Mouse (Mus musculus): ENCODE measurements around the gene Mtx2. TPM values are rescaled to one million over a fixed set of nuclear protein-coding genes. Genes with fewer than 3 reads are reported as not detected.

Mtx2 gene
- polyA plus RNA-seq, 1 experiment from 2014 or later: 114 TPM

Other genes starting within 250 kb of the Mtx2 start
- 38.1 and 40.1 TPM in 2 replicates for gene Lnpk, start 246.4 kb upstream of the Mtx2 start, polyA plus RNA-seq (2016; fragmentation: Nextera tagmentation; extraction: Ambion mirVana)
- not detected in 2 replicates for gene Evx2, start 166.2 kb upstream of the Mtx2 start, polyA plus RNA-seq (2016; fragmentation: Nextera tagmentation; extraction: Ambion mirVana)
- gene Hoxd13, start 157.5 kb upstream of the Mtx2 start, polyA plus RNA-seq (2016; fragmentation: Nextera tagmentation; extraction: Ambion mirVana): not detected in 2 replicates
- gene Hoxd12, start 150.8 kb upstream of the Mtx2 start, polyA plus RNA-seq (2016; fragmentation: Nextera tagmentation; extraction: Ambion mirVana): not detected in 2 replicates
- not detected in 2 replicates for gene Hoxd11, start 146.2 kb upstream of the Mtx2 start, polyA plus RNA-seq (2016; fragmentation: Nextera tagmentation; extraction: Ambion mirVana)
- gene Hoxd10, start 133.9 kb upstream of the Mtx2 start, polyA plus RNA-seq (2016; fragmentation: Nextera tagmentation; extraction: Ambion mirVana): not detected in 2 replicates
- not detected in 2 replicates for gene Hoxd9, start 128.1 kb upstream of the Mtx2 start, polyA plus RNA-seq (2016; fragmentation: Nextera tagmentation; extraction: Ambion mirVana)
- not detected in 2 replicates for gene Hoxd8, start 121.2 kb upstream of the Mtx2 start, polyA plus RNA-seq (2016; fragmentation: Nextera tagmentation; extraction: Ambion mirVana)
- 0.10 TPM in 1 of 2 replicates, not detected in the other for gene Hoxd3, start 113.9 kb upstream of the Mtx2 start, polyA plus RNA-seq (2016; fragmentation: Nextera tagmentation; extraction: Ambion mirVana)
- gene Hoxd4, start 113.9 kb upstream of the Mtx2 start, polyA plus RNA-seq (2016; fragmentation: Nextera tagmentation; extraction: Ambion mirVana): not detected in 2 replicates
- gene Gm28230, start 99.1 kb upstream of the Mtx2 start, polyA plus RNA-seq (2016; fragmentation: Nextera tagmentation; extraction: Ambion mirVana): not detected in 2 replicates
- gene Hoxd1, start 62.8 kb upstream of the Mtx2 start, polyA plus RNA-seq (2016; fragmentation: Nextera tagmentation; extraction: Ambion mirVana): not detected in 2 replicates